Mouse (Mus musculus) heart, adult 2 months (tissue): Measurements from ENCODE around the gene Zfp488.

ENCODE experiments used
- CTCF ChIP-seq: fragments of 200-600 bp; IDR thresholded peaks from 2 replicates; pipeline ENCODE4 v1.8.1; 2022; ENCODE audit warnings: antibody characterized with exemption, mild to moderate bottlenecking, moderate library complexity
- EP300 ChIP-seq: fragments of 200-500 bp; IDR thresholded peaks from 2 replicates; pipeline ENCODE4 v1.6.1; 2011; ENCODE audit warnings: low read depth, low read length, control low read depth; ENCODE audit not compliant: insufficient read depth

- TF ChIP-seq CTCF: no peak
- no peak for TF ChIP-seq EP300
These were observed 14.5 kb upstream of the Zfp488 start for GRCm38 (mm10) chr14:33993051-33993450.
